Mouse (Mus musculus) hindbrain, embryonic 13.5 days (tissue): ENCODE measurements at regions not wholly inside any gene's neighbourhood (a gene's known extent, or its start where the extent isn't known, plus 50 kb on each side); places are given as distances from the start of the nearest gene placed in this dataset.
A peak's percentile ranks its signal among the peaks of the same experiment; 100 is the strongest.

ENCODE experiments used
- ATAC-seq: fragments of 200-750 bp; cut with Nextera tagmentation; 2 replicates; pipeline ENCODE4 v1.8.0; 2017; ENCODE audit warnings: moderate TSS enrichment; ENCODE audit not compliant: low FRiP score
- H3K27ac ChIP-seq: fragments of 300-500 bp; sonication (generic); 2 replicates; pipeline ENCODE4 v1.5.1; 2015; ENCODE audit warnings: inconsistent platforms, mild to moderate bottlenecking, moderate library complexity
- H3K27me3 ChIP-seq: fragments of 300-500 bp; sonication (generic); 2 replicates; pipeline ENCODE4 v1.6.1; 2015; ENCODE audit warnings: mild to moderate bottlenecking, inconsistent platforms
- H3K36me3 ChIP-seq: fragments of 300-500 bp; sonication (generic); 2 replicates; pipeline ENCODE4 v1.6.1; 2015; ENCODE audit warnings: mild to moderate bottlenecking, inconsistent platforms
- H3K4me1 ChIP-seq: fragments of 300-500 bp; sonication (generic); replicated peaks from 2 replicates; pipeline ENCODE4 v1.6.1; 2015; ENCODE audit warnings: inconsistent platforms
- H3K4me2 ChIP-seq: fragments of 300-500 bp; sonication (generic); 2 replicates; pipeline ENCODE4 v1.6.1; 2015; ENCODE audit warnings: inconsistent platforms, mild to moderate bottlenecking, moderate library complexity
- H3K4me3 ChIP-seq: fragments of 300-500 bp; sonication (generic); 2 replicates; pipeline ENCODE4 v1.5.1; 2015; ENCODE audit warnings: mild to moderate bottlenecking, inconsistent platforms
- H3K9ac ChIP-seq: fragments of 300-500 bp; sonication (generic); 2 replicates; pipeline ENCODE4 v1.6.1; 2015; ENCODE audit warnings: mild to moderate bottlenecking, inconsistent platforms
- H3K9me3 ChIP-seq: fragments of 300-500 bp; sonication (generic); 2 replicates; pipeline ENCODE4 v1.6.1; 2016; ENCODE audit warnings: inconsistent platforms
- WGBS: fragments of 180-500 bp; shearing (Covaris S2); methylation state at CpG from one replicate; pipeline ENCODE4 v1.1.7; 2015; 5-methylcytosine and 5-hydroxymethylcytosine counted together

DNA sequence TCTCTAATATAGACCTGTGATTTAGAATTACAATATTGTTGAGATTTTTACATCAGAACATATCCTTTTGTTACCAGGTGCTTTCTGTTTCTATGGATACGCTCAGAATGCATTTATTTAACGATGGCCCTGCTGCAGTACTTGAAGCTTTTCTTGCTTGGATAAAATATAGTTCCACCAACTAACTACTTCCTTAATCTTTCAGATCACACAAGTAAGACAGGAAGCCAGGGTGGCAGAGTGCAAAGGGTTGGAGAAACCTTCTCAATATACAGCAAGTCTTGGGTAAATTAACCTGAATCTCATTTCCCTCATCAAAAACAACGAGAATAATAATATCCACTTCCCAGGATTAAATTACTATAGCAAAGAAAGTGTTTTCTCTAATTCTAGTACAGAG is 193.1 kb upstream of the Acvr2a start:
- no peaks in the 10 kb centered on the region for H3K36me3 ChIP-seq
- no peak overlapping the region for H3K27ac ChIP-seq
- no peaks in the 10 kb centered on the region for H3K9me3 ChIP-seq
- 69% methylated on average over 3 of the region's 3 CpGs for WGBS
- no peaks in the 10 kb centered on the region for H3K27me3 ChIP-seq
- H3K4me3 ChIP-seq, result no peak overlapping the region
- no peak for ATAC-seq
- no peak overlapping the region for H3K4me2 ChIP-seq
- H3K9ac ChIP-seq, result no peak overlapping the region
- H3K4me1 ChIP-seq, result no peaks in the 10 kb centered on the region

DNA sequence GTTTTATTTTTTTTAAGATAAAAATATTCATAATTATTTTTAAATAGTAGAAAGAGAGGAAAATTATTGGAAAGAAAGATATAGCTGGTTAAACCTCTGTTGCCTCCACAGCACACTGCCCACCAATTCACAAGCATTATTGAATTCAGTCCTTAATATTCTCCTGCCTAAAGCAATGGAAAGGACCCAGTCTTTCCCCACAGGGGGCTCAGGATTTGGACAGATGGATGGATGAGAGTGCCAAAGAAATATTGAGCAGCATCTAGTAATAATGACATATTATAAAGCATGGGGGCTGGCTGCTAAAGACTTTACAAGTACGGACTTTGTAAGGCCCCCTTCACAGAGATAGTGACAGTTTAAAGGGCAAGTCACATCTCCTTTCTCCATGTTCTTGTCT is 191.6 kb upstream of the Acvr2a start:
- H3K9me3 ChIP-seq, result no peaks in the 10 kb centered on the region

DNA sequence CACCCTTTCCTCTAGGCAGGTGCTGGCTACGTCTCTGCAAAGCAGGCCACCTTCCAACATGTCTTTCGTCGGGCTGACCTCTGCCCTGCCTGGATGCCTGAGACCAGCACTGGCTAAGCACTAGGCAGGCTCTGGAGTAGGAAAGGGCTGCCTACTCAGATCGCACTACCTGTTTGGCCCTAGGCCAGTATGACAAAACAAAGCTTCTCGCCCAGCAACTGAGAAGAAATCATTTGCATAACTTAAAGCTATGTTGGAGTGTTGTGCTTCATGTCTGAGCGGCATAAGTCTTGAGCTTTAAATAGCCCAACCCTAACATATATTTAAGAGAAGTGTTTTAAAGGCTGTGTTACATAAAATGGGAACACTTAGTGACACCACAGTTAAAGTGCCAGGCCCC is 189.9 kb upstream of the Acvr2a start:
- H3K27ac ChIP-seq, result no peak overlapping the region
- H3K4me3 ChIP-seq, result no peak overlapping the region
- H3K4me2 ChIP-seq, result no peak overlapping the region
- no peaks in the 10 kb centered on the region for H3K9me3 ChIP-seq
- no peak overlapping the region for H3K9ac ChIP-seq
- no peaks in the 10 kb centered on the region for H3K4me1 ChIP-seq
- H3K27me3 ChIP-seq, result no peaks in the 10 kb centered on the region
- ATAC-seq, result no peak
- H3K36me3 ChIP-seq, result no peaks in the 10 kb centered on the region
- 68% methylated on average over 6 of the region's 6 CpGs for WGBS

More for the DNA sequence above, 191.6 kb upstream of the Acvr2a start:
- Histone ChIP-seq H3K27ac (no peak overlapping the region), H3K4me2 (no peak overlapping the region), H3K4me1 (no peaks in the 10 kb centered on the region), H3K9ac (no peak overlapping the region), H3K36me3 (no peaks in the 10 kb centered on the region), H3K27me3 (no peaks in the 10 kb centered on the region), H3K4me3 (no peak overlapping the region)
- no peak for ATAC-seq
- WGBS, result 72% methylated on average over 1 of the region's 1 CpGs

DNA sequence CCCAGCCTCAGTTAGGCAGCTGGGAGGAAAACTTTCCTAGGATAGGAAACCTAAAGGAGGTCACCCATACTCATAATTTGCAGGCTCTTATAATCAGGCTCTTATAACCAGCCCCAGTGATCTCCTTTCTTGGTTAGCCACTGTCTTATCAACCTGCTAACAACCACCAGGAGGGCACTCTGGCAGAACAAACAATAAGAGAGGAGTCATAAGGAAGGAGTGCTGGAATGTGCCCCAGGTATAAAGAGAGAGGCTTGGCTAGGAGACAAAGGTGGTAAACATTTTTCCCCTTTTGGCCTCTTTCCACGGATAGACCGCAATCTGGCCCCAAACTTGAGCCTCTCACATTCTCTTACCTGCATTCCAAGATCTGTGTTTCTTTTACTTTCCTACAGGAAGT is 189.4 kb upstream of the Acvr2a start:
- H3K27ac ChIP-seq, result no peak overlapping the region
- no peaks in the 10 kb centered on the region for H3K9me3 ChIP-seq
- no peak overlapping the region for H3K9ac ChIP-seq
- H3K4me1 ChIP-seq, result peaks cover 3% of the 10 kb centered on the region
- H3K36me3 ChIP-seq, result no peaks in the 10 kb centered on the region
- H3K4me2 ChIP-seq, result no peak overlapping the region
- ATAC-seq, result no peak
- H3K27me3 ChIP-seq, result no peaks in the 10 kb centered on the region
- H3K4me3 ChIP-seq, result no peak overlapping the region
- WGBS, result 75% methylated on average over 2 of the region's 2 CpGs

DNA sequence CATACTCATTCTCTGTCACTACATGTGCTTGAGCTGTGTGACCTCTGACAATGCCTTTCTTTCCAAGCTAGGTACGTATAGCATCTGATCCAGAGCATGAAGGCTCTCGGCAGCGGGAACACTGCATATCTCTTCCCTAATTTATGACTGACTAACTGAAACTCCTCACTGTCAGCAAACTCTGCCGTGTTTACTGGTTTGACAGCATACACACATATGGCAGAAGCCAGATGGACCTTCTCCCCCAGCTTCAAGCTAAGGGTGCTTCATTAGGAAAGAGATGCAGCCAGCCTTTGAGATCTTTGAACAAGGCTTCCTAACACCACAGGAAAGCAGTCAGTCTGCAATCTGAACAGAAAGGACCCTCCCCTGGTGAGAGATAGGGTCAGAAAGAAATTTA is 186.9 kb upstream of the Acvr2a start:
- Histone ChIP-seq H3K4me1 (peaks cover 6% of the 10 kb centered on the region), H3K9ac (no peak overlapping the region), H3K4me3 (no peak overlapping the region), H3K27ac (no peak overlapping the region), H3K4me2 (no peak overlapping the region), H3K36me3 (no peaks in the 10 kb centered on the region), H3K9me3 (no peaks in the 10 kb centered on the region), H3K27me3 (no peaks in the 10 kb centered on the region)
- 80% methylated on average over 4 of the region's 4 CpGs for WGBS
- no peak for ATAC-seq

DNA sequence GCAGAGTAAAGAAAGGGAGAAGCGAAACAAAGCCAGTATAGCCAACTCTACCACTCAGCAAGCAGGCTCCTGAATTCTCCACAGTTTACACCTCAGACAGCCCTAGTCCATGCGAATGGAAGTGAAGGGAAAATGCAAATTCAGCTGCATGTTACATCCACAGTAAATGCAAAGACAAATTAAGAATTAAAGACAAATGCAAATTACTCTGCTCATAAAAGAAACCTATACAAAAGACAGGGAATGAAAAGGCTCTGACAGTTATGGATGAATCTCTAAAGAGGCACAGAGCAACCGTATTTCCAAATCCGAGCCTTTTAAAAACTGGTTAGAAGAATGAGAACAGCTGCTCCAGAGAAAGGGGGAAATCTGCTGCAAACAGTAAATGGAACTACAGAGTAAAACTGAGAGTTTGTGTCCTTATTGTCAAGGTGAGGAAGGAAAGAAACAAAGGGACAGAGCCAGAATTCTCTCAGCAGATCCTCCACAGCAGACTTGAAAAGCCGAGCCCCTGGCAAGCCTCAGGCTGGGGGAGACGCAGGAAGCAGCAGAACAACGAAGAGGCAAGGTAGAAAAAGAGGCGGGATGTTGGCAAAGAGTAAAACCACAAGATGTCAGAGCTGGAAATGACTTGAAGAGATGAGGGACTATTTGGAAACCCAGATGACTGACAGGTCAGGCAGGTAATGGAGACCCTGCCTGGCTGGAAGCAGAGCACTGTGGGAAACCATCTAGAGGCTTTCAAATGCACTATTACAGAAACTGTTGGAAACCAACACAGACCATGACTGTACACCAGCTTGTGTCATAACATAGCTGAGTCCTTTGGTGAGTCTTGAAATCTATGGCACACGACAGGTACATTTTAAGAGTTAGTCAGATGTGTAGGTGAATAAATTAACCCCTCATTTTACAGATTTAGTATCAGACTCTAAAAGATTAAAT is 184.5 kb upstream of the Acvr2a start:
- WGBS, result 27% methylated on average over 9 of the region's 9 CpGs
- H3K4me1 ChIP-seq, result peaks cover 6% of the 10 kb centered on the region
- H3K9me3 ChIP-seq, result no peaks in the 10 kb centered on the region
- H3K27ac ChIP-seq, result no peak overlapping the region
- H3K36me3 ChIP-seq, result no peaks in the 10 kb centered on the region
- H3K4me2 ChIP-seq, result peak overlapping the region; percentile 26; the same call in 1 of the 2 replicates
- no peak overlapping the region for H3K4me3 ChIP-seq
- peak overlapping the region; percentile 29; the same call in 1 of the 2 replicates for H3K9ac ChIP-seq
- ATAC-seq, result peak; percentile 72
- H3K27me3 ChIP-seq, result no peaks in the 10 kb centered on the region

DNA sequence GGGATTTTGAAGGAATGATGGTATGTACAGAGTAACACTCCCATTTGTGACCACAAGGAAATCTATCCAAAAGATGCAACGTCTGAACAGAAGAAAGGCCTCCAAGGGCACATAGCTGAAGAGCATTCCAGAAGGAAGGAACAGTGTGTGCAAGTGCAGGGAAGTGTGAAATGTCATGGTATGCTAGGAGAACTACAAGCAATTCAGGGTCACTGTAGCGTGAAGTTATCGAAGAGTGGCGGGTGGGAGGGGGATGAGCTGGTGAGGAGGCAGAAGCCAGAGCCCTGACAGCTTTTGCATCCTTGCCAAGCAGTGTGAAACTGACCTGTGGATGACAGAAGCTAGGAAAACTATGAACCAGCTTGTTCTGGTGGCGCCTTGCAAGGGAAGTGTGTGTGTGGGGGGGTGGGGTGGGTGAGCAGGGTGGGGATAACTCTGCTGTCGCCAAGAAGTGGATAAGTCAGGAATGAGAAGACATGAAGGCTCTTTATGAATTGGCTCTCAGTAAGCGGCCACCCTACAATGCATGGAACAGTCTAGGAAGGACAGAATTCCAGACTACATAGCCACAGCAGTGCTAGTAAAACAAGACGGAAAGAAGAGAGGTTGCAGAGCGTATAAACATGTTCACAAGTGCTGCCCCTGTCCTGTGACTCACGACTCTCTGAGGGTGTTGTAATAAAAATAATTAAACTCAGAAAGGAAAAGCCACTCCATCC is 179.3 kb upstream of the Acvr2a start:
- Histone ChIP-seq H3K27me3 (no peaks in the 10 kb centered on the region), H3K9me3 (no peaks in the 10 kb centered on the region), H3K4me2 (no peak overlapping the region), H3K36me3 (no peaks in the 10 kb centered on the region), H3K9ac (no peak overlapping the region), H3K4me3 (no peak overlapping the region), H3K4me1 (peaks cover 2% of the 10 kb centered on the region), H3K27ac (no peak overlapping the region)
- WGBS, result 36% methylated on average over 10 of the region's 10 CpGs
- peak; percentile 79 for ATAC-seq

DNA sequence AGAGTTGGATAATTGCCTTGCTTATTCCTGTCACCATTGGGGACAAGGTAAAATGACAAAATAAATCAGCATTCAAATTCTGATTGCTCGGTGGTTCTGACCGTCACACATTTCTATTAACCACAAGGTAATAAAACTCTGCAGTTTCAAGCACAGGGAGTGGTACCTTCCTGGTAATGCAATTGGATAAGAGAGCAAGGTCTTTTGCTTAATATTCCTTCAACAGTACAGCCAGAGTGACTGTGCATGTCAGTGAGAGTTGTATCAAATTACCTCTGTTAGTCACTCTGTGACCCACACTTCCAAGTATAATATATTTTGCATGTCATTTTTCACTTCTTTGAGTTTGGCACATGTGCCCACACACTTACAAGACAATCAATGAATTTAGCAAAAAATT is 177.8 kb upstream of the Acvr2a start:
- Histone ChIP-seq H3K4me1 (no peaks in the 10 kb centered on the region), H3K4me2 (no peak overlapping the region), H3K27ac (no peak overlapping the region), H3K9ac (no peak overlapping the region), H3K36me3 (no peaks in the 10 kb centered on the region), H3K4me3 (no peak overlapping the region), H3K27me3 (no peaks in the 10 kb centered on the region), H3K9me3 (no peaks in the 10 kb centered on the region)
- ATAC-seq, result no peak
- WGBS, result 51% methylated on average over 2 of the region's 2 CpGs

DNA sequence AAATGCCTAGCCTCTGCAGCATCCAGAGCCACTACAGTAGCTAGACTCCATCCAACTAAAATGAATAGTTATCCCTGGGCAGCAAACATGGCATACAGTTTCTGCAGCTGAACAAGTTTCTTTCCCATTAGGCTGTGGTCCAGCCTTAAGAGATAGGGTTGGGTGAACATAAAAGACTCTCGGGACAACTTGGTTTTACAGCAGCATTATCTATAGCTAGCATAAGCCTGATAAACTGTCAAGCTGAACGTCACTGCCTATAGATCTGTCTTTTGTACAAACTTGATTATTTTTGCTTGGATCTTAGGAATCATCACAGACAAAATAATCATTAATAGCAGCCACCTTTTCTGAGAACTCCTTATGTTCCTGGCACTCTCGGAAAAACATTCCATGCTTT is 169.8 kb upstream of the Acvr2a start:
- no peak overlapping the region for H3K4me3 ChIP-seq
- no peak for ATAC-seq
- H3K9me3 ChIP-seq, result no peaks in the 10 kb centered on the region
- no peak overlapping the region for H3K4me2 ChIP-seq
- H3K36me3 ChIP-seq, result no peaks in the 10 kb centered on the region
- no peak overlapping the region for H3K9ac ChIP-seq
- H3K4me1 ChIP-seq, result no peaks in the 10 kb centered on the region
- H3K27ac ChIP-seq, result no peak overlapping the region
- no peaks in the 10 kb centered on the region for H3K27me3 ChIP-seq
- WGBS, result 89% methylated on average over 3 of the region's 3 CpGs

DNA sequence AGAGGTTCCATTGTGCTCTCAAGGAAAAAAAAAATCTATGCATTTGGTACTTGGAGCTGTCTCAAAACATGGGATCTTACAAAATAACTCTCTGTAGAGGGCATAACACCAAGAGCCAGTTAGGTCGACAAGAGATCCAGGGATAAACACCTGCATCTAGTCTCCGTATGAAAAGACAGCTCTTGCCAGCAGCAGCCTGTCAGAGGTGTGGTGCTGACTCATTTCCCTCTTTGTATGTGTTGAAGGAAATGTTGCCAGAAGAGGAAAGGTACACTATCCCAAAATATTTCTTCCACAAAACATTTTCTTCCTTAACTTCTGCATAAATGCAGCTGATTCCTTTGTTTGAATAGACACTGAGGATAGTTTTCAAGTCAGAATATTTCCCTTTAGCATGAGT is 163.6 kb upstream of the Acvr2a start:
- Histone ChIP-seq H3K9ac (no peak overlapping the region), H3K27me3 (no peaks in the 10 kb centered on the region), H3K4me3 (no peak overlapping the region), H3K36me3 (no peaks in the 10 kb centered on the region), H3K9me3 (no peaks in the 10 kb centered on the region), H3K4me2 (no peak overlapping the region), H3K4me1 (no peaks in the 10 kb centered on the region), H3K27ac (no peak overlapping the region)
- no peak for ATAC-seq
- WGBS, result 69% methylated on average over 2 of the region's 2 CpGs

DNA sequence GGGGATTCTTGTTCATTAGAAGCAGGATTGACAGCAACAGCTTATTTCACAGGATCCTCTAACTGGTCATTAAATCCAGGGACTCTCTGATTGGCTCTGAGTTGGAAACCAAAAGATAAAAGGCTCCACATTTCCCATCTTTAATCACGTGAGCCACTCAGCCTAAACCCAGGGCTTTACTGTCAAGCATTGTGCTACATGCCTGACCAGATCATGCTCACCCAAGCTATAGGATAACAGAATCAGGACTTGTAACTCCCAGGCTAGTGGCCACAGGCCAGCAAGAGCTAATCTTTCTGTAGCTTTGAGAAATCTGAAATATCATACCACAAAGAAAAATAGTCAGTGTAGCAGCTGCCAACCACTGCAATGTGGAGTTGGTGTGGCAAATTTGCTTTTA is 152.7 kb upstream of the Acvr2a start:
- WGBS, result 64% methylated on average over 1 of the region's 1 CpGs
- Histone ChIP-seq H3K4me2 (no peak overlapping the region), H3K4me1 (no peaks in the 10 kb centered on the region), H3K4me3 (no peak overlapping the region), H3K9ac (no peak overlapping the region), H3K36me3 (no peaks in the 10 kb centered on the region), H3K9me3 (no peaks in the 10 kb centered on the region), H3K27ac (no peak overlapping the region), H3K27me3 (no peaks in the 10 kb centered on the region)
- no peak for ATAC-seq

DNA sequence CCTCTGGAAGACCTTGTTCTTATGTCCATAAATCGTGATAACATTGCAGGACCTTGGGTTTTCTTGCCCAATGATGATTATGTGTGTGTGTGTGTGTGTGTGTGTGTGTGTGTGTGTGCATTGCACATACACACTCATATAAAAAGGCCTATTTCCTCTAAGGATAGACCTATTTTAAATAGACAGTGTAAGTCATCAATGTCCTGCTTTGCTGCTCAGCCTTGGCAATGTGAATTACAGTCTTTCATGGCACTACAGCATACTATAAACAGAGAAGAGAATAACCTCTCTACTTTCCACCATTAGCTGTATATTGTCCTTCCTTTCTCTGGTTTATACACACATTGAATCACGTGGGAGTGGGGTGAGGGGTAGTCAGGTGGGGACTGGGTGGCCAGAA is 148.8 kb upstream of the Acvr2a start:
- Histone ChIP-seq H3K4me3 (no peak overlapping the region), H3K27me3 (no peaks in the 10 kb centered on the region), H3K27ac (no peak overlapping the region), H3K9me3 (no peaks in the 10 kb centered on the region), H3K36me3 (no peaks in the 10 kb centered on the region), H3K4me2 (no peak overlapping the region), H3K9ac (no peak overlapping the region), H3K4me1 (no peaks in the 10 kb centered on the region)
- ATAC-seq, result no peak
- WGBS, result 65% methylated on average over 2 of the region's 2 CpGs

DNA sequence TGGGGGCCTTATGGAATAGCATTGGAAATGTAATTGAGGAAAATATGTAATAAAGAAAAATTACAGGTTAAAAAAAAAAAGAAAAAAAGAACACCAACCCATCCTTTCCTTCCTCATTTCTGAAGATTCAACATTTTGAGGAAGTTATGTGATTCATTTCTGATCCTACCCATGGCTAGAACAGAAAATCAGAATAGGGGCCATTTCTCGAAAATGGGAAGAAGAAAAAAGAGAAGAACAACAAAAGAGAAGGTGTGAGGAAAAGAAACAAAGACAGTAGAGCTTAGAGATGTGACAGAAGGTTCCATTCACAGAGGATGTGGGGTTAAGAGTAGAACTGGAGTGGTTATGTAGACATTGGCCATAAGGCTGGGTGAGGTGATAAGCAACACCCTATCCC is 124.8 kb upstream of the Acvr2a start:
- H3K4me2 ChIP-seq, result no peak overlapping the region
- no peak overlapping the region for H3K9ac ChIP-seq
- WGBS, result 73% methylated on average over 1 of the region's 1 CpGs
- ATAC-seq, result no peak
- H3K4me3 ChIP-seq, result no peak overlapping the region
- H3K4me1 ChIP-seq, result no peaks in the 10 kb centered on the region
- H3K27ac ChIP-seq, result no peak overlapping the region
- H3K27me3 ChIP-seq, result no peaks in the 10 kb centered on the region
- H3K9me3 ChIP-seq, result no peaks in the 10 kb centered on the region
- no peaks in the 10 kb centered on the region for H3K36me3 ChIP-seq
